Mouse (Mus musculus): ENCODE measurements at regions not wholly inside any gene's neighbourhood (a gene's known extent, or its start where the extent isn't known, plus 50 kb on each side); places are given as distances from the start of the nearest gene placed in this dataset.
"Not testable (repeated sequence)": the region's sequence is repeated elsewhere in the genome, so short reads cannot be mapped to it uniquely, and the experiment has no call there.

DNA sequence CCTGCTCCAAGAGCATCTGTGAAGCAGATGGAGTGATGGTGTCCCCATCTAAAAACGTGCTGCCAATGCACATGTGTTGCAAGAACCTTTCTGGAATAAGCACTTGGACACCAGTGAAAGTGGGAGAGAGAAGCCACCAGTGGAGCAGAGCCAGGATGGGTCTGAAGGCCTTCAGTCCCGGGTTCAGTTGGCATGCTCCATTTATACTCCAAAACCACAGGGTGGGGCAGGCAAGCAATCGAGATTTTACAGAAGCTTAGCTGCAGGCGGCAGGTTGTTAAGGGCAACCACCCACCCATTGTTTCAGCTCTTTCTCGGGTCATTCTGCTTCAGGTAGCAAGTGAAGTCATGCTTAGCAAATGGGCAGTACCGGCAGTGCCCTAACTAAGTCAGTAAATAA lies 51.8 kb upstream of the Sv2b start:
- no peak for DNase-seq

DNA sequence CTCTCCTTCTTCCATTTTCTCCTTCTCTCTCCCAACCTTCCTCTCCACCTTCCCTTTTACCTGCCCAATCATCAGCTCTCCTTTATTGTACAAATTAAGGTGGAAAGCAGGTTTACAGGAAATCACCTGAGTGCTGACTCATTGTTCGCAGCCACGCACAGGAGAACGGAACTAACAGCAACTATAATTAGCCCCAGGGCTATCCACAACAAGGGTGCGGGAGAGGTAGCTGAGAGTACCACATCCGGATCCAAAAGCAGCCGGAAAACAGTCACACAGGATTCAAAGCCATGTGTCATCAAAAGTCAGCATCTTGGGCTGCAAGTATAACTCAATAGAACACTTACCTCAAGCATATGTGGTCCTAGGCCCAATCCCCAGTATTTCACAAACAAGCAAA lies 53.5 kb upstream of the Sv2b start:
- DNase-seq: no peak

DNA sequence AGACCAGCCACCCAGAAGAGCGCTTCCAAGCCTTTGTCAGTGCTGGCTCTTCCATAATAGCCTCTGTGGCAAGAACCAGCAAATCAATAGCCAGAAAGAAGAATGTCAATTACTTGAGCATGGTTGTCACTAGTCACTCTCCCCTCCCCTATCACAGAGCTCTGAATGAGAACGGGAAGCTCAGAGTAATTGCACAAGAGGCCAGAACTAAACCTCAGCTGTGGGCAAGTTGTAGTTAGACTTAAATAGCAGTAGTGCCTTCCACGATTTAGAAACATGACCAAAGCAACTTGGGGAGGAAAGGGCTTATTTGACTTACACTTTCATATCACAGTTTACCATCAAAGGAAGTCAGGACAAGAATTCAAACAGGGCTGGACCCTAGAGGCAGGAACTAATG lies 56.4 kb upstream of the Sv2b start:
- DNase-seq: no peak

DNA sequence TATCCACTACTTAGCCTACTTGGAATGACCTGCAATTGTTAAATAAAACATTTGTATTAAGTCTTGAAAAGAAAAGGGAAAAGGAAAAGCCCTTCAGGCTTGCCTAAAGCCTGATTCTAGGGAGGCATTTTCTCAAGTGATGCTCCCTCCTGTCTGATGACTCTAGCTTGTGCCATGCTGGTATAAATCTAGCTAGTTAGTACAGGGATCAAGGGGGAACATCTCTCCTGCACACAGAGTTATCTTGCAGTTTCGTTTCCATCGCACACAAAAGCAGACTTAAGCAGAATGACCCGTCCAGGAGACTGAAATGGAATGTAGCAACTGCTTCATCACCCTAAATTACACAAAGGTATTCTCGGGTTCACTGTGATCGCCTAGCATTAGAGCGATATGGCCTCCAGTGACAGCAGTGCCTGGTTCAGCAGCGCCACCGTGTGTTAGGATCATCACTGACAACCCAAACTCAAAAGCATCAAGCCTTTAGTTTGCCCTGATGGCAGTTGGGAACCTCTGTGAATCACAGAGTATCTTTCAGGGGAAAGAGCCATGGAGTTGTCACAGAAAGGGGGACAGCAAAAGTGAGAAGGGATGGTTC lies 57.3 kb upstream of the Sv2b start:
- peak; percentile 83 for DNase-seq

DNA sequence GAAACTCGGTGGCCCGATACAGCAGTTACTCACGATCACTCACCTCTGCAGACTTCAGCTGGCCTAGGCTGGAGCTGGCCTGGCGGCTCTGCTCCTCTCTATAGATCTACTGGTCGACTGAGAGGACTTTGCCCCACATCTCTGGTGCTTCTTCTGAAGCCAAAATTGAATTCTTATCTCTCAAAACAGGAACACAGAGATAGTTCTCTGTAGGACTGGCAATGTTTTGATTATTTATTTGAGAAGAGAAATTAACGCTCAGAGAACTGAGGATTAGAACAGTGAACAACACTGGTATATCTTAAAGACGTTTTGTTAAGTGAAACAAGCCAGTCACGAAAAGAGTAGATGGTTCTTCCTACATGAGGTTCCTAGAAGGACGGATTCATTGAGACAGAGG lies 59.3 kb upstream of the Sv2b start:
- DNase-seq: no peak

DNA sequence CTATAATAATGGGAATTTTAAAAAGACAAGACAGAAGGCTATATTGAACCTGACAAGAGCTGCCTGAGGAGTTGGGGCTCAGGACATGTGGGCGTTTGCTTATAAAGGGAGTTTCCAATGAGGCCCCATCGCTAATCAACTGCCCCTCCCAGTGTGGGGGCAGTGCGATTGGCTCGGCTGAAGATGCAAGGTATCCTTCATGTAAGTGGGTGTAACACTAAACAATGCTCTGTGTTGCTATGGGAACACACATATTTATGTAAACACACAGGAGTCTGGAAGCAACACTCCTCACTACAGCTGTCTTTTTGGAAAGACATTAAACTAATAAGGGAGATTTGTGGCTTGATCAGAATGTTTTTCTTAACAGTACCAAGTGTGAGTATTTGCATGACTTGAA lies 60.3 kb upstream of the Sv2b start:
- no peak for DNase-seq

DNA sequence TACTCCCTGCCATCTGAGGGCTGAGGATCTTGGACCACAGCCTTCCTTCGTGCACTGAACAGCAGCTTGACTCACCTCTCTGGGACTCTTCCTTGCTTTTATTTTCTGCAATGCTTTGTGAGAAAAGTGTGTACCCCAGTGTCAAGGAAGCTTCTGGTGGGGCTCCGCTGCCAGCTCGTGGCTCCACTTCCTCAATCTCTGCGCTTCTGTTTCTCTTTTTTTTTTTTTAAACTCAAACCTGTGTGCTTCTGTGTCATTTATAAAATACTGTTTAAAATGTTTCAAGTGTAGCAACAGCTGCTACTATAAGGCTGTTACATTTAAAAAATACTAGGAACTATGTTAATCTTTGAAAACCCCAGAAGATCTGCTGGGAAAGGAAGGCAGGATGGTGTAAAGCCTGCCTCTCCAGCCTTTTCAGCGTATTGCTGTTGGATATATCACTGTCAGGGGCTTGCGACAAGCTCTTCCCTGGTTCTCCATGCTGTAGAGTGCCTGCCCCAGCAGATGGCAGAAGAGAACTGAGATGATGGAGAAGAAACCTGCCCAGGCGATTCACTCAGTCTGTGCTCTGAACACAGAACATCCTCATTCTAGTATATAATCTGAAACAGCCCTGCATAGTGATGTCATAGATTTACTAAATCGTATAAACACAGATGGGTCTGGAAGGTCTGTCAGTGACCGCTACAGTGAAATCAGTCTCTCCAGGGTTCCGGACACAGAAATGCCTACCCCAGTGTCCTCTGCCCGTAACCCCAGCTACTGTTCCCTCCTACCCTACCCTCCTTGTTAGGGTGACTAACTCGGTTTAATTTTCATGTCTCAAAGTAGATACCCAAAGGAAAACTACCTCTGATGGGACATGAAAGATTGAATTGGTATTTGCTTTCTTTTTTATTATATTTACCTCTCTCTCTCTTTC lies 61.8 kb upstream of the Sv2b start:
- DNase-seq: peak; percentile 76

DNA sequence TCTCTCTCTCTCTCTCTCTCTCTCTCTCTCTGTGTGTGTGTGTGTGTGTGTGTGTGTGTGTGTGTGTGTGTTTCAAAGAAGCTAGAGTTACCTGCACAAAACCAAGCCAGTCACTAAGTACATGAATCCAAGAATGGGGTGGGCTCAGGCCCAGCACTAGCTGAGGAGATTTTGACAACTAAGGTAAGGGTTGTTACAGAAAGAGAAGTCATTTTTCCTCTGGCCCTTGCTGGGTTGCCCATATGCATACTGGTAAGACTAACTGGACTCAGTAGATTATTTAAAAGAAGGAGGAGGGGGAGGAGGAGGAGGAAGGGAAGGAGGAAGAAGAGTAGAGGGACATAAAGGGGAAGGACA lies 62.4 kb upstream of the Sv2b start:
- no peak for DNase-seq

DNA sequence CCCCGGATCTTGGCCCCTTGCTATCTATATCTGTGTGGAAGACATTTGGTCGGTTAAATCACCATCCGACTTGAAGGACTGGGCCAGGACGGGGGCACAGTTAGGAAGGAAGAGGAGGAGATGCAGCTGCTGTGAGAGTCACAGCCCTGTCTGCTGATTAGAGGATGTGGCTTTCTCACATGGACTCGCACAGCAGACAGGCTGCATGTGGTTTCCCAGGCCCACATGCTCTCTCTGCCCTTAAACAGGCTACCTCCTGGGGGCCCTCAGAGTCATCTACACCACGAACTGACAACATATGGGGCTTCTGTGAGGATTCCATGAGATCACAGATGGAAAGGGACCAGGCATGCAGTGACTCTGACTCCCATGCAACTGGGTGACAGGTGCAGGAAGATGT lies 62.9 kb upstream of the Sv2b start:
- DNase-seq: no peak

DNA sequence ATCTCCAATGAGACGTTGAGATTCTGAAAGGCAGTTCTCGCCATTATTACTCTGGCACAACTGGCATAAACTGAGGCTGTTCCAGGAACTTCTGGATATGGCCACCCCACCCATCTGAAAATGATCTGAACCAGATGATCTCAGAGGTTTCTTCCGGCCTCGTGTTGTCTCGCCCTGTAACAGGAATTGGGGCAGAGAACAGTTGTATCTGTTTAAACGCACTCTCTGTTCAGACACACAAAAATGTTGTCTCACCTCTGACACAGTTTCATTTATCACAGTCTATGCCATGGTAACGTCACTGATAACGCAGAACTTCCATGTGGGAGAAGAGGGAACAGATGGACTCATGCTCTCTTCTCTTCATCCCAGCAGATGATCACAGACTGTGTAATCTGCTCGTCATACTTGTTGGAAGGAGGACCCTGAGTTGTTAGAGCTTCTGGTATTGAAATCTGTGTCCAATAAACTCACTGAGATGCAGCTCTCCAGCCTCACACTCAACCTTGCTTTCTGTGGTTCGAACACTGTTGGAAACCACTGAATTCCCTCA lies 63.9 kb upstream of the Sv2b start:
- no peak for DNase-seq

DNA sequence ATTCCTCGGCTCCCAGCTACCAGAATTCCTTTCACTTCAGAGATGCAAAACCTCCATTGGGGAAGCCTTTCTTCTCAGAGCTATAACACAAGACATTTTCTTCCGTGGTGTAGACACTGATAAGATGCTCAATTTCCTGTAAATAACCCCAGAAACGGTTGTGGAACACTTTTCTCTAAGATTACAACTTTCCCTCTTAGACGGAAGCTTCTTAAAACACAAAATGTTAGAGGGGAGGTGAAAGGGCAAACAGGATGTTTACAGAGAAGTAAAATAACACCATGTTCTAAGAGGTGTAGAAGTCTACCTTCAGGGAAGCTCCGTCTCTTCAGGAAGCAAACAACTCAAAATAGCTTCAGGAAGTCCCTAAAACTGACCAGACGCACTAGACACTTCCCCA lies 65.4 kb upstream of the Sv2b start:
- no peak for DNase-seq

DNA sequence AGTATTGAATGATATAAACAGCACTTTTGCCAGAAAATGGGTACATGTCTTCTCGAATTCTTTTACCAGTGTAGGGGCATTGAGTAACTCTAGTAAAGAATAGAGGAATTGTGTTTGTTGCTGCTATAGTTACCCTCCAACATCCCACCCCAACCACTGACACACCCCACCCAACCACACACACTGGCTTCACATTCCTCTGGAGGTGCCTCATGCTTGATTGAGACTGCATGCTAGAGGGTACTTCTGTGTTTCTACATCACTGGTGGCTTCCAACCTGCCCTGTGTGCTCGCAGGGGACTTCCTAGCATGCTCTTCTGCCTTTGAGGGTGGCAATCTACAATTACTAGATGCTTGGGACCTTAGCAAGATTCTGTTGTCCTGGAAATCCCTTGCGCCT lies 70.5 kb upstream of the Sv2b start:
- DNase-seq: no peak

DNA sequence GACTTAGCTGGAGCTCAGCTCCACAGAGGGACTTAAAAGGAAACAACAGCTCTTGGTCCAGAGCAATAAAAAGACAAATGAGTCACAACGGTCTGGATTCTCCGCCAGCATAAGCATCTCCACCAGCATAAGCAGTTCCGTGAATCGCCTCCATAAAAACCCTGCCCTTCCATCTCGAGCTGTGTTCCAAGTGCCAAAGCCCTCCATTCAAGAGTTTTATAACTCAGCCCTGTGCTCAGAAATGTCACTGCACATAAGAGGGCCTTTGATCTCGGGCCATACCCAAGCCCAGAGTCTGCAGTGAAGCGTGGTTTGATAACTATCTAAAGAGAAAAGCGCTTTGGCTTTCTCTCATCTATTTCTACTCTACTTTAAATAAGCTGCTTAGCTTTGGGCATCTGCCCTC lies 70.8 kb upstream of the Akap13 start:
- DNase-seq: no peak

DNA sequence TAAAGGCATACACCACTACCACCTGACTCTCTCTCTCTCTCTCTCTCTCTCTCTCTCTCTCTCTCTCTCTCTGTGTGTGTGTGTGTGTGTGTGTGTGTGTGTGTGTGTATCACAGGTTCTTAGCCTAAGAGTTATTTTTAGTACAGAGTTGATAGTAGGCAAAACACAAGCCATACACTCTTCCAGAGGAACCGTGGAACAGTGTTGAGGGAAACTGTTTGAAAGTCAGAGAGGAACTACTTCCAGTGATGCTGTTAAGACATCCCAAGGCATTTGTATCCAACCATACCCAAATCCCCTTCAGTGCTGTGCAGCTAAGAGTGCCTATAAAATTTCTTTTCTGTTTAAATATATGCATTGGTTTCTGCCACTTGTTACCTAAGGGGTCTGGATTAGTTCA lies 68.3 kb upstream of the Akap13 start:
- DNase-seq: no peak

DNA sequence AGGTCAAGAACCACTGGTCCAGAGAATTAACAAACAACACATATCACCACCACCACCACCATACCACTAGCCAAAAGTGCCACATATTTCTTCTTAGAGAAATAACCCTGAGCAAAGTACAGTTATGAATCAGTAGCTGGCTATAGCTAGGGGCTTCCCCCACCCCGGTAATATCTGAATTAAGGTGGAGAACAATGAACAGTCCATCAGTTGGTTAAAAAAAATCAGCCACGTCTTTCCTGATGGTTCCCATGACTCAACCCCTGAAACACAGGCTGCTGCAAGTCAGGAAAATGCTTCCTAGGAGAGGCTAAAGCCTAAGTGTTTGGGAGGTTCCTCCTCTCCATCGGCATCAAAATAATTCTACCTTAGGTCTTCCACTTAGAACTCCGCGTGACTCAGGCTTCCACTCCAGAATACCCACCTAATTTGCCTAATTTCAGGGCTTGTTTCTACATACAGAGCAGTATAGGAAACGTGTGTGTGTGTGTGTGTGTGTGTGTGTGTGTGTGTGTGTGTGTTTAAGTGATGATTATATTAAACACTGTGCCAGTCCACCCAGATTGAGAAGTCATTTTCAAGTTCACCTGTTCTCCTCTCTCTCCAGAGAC lies 67.4 kb upstream of the Akap13 start:
- no peak for DNase-seq

DNA sequence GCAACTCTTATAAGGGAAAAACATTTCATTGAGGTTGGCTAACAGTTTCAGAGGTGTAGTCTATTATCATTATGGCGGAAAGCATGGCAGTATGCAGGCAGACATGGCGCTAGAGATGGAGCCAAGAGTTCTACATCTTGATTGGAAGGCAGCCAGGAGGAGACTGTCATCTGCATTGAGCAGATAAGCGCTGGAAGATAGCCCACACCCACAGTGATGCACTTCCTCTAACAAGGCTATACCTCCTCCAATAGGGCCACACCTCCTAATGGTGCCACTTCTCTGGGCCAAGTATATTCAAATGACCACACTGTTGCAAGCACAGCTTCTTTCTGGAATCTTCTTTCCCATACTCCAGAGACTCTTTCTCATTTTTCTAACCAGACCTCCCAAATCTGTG lies 65.2 kb upstream of the Akap13 start:
- no peak for DNase-seq

DNA sequence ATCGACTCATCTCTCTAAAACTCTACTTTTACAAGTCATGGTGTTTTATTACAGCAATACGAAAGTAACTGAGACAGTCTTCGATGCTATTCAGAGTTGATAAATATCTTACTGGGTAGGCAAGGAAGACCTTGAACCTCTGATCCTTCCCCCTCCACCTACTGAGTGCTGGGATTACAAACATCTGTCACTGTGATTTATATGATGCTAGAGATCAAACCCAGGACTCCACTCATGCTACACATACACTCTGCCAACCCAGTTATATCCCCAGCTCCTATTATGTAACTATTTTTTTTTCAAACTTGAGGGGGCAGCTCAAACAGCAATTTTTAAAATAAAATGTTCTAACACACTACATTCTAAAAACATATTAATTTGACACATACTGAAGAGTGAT lies 62.6 kb upstream of the Akap13 start:
- DNase-seq: no peak

DNA sequence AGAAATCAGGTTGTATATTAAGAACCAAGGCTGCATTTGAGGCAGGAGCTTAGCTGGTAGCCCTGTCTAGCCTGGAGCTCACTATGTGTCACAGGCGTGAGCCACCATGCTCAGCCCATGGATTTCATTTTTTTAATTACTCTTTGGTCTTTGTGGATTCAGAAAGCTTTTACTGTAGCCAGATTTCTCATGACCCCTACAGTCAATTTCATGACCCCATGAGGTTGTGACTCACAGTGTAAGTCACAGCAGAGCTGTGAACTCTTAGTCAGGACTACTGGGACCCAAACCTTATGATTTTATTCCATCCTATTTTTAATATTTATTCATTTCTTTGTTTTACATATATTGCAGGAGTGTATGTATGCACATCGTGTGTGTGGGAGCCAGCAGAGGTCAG lies 61.9 kb upstream of the Akap13 start:
- DNase-seq: no peak

DNA sequence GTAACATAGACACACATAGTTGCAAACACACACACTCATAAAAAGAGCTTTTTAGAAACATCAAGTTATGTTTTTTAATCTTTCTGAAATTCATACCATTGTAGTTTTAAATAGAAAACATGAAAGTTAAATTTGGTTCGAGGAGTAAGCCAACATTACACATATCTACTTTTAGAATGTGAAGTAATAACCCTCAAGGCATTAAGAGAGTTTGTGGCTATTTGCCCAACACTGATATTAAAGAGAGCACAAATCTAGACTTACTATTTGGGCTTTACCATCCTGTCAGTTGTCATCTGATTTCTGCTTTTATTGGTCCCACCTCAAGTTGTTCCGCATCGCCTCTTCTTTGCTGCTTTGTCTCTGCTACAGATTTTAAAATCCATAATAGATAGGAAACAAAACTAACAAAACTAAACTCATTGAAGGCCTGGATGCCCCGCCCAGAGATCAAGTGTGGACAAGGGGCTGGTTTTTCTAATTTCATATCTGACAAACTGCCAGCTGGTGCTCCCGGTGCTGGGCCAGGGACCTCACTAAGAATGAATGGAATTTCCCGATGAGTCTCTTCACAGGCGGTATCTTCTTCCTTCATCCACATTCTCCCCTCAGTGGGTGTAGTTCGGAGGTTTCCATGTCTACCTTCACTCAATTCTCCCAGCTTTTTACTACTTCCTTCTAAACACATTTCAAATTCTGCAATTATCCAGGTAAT lies 60.3 kb upstream of the Akap13 start:
- no peak for DNase-seq

DNA sequence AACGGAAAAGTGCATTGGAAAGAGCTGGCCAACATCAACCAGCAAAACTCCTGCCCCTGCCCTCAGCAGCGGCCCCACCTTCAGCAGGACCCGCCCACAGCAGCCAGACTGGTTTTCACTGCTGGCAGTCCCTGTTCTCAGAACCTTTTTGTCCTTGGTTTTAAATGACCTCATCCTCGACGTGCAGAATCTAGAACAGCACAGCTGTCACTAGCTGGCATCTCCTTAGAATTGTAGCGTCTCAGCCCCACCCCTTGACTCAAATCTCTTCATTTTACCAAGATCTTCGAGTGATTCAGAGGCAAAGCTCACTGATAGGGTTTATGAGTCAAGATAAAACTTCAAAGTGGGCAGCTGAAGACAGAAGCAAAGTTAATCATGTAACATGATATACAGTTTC lies 57.8 kb upstream of the Akap13 start:
- DNase-seq: no peak

DNA sequence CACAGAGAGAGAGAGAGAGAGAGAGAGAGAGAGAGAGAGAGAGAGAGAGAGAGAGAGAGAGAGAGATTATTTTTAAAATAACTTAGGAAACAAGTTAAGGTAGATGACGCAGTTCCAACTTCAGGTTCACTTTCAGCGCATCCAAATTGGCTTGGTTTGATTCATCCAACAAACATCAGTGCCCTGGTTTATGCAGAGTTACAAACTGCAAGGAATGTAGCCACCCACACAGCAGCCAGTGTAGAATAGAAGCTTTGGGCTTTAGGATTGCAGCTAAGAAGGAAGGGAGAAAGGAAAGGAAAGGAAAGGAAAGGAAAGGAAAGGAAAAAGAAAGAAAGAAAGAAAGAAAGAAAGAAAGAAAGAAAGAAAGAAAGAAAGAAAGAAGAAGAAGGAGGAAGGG lies 56.9 kb upstream of the Akap13 start:
- DNase-seq: not testable (repeated sequence)

DNA sequence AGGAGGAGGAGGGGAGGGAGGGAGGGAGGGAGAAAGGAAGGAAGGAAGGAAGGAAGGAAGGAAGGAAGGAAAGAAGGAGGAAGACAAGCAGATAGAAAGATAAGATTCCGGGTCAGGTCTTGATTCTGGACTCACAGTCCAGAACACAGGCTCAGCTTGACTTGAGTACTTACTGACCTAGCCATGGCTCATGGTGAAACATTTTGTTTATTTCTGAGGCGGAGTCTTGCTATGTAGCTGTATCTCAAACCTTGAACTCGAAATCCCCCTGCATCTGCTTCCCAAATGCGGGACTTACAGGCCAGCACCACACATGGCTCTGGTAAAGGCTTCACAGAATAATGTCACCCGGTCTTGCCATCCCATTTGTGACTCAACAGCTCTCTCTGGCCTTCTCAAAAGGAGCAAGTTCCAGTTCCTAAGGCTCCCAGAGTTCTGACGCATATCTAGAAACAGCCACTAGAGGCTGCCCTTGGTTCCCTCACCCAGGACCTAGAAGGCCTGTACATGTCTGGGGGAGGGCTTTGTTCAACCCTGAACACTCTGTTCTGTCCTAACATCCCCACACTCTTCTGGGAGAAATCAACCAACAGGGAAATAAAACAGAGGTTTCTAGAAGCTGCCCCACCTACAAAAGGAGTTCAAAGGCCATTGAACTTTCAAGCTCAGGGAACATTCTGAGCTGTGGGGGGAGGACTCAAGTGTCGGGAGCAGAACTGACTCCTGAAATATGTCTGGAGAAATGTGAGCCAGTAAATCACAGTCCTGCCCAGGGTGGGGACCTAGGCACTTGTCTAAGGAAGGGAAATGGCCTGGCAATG lies 56.2 kb upstream of the Akap13 start:
- peak; percentile 24 for DNase-seq

Measured in gastrocnemius, postnatal 10 days (tissue).